Mouse (Mus musculus) bone marrow, adult 2 months (tissue): ENCODE data around the gene Chd3.
A peak's percentile ranks its signal among the peaks of the same experiment; 100 is the strongest.
"Not testable (repeated sequence)": the region's sequence is repeated elsewhere in the genome, so short reads cannot be mapped to it uniquely, and the experiment has no call there.

Experiments
- CTCF ChIP-seq: fragments of 200-500 bp; IDR thresholded peaks from 2 replicates; pipeline ENCODE4 v1.5.1; 2011; ENCODE audit warnings: low read length, control low read depth; ENCODE audit not compliant: control insufficient read depth, insufficient read depth
- POLR2A ChIP-seq: fragments of 200-500 bp; IDR thresholded peaks from 2 replicates; pipeline ENCODE4 v1.6.1; 2011; ENCODE audit warnings: low read depth, mild to moderate bottlenecking, control low read depth, low read length, borderline replicate concordance; ENCODE audit not compliant: control insufficient read depth

GRCm38 (mm10) chr11:69395235-69395633 lies 26.0 kb upstream of the Chd3 start, which contains the start of the genes Naa38 and Cyb5d1:
- TF ChIP-seq CTCF = not testable (repeated sequence)
- TF ChIP-seq POLR2A = peak; percentile 22; the same call in 1 of the 2 replicates
